In the genomic region with DNA sequence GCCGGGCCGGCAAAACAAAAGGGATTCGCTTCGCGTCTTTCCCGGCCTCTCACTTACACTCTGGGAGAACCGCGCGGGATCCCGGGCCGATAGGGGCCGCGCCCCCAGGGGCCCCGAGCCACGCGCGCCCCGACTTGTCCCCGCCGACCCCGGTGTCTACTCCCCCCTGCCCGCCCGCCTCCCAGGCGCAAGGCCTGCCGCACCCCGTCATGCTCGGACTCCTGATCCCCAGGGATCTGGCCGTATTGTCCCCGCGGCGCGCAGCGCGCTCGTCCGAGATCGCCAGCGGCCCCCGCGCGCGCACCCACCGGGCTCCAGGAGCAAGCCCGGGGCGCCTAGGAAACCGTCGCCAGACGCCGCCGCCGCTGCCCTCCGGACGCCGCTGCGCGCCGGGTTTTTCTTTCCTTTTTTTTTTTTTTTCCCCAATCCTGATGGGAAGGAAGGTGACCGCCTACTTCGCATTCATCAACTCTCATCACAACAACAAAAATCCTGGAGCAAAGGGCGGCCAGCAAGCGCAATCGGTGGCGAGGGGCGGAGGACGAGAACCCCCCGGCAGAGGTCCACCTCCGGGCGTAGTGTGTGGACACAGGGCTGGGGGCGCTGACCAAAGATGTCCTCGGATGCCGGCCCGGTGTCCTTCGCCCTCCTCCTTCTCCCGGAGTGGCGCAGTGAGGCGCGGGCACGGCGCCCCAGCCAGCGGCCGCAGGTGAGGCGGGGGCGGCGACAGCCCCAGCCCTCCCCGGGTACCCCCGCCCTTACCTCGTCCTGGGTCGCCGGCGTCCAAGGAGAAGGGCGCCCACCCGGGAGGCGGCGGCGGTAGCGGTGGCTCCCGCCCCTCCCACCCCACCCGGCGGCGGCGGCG, we compare ENCODE assay signal across 7 mouse cellular contexts. TPM values are rescaled to one million over a fixed set of nuclear protein-coding genes. Genes with fewer than 3 reads are reported as not detected.
DNase-seq lines count a peak whose midpoint lies in the region; ATAC-seq and TF ChIP-seq lines count a peak whose summit lies in the region.

No protein-coding gene starts in this region.

- peak overlapping the region; percentile 91 for H3K4me2 ChIP-seq in embryonic facial prominence, embryonic 15.5 days (replicated peaks)

- H3K9me3 ChIP-seq in ES-Bruce4 (replicated peaks; ENCODE audit: control insufficient read depth, insufficient read depth, low read length, poor library complexity, severe bottlenecking) = no peaks in the 10 kb centered on the region
- no peaks in the 10 kb centered on the region for H3K9me3 ChIP-seq in embryonic facial prominence, embryonic 15.5 days (replicated peaks)

- peaks cover 8% of the 10 kb centered on the region for H3K36me3 ChIP-seq in ES-Bruce4 (ENCODE audit: control insufficient read depth, insufficient read depth, low read length, poor library complexity, severe bottlenecking)
- H3K36me3 ChIP-seq in embryonic facial prominence, embryonic 15.5 days = no peaks in the 10 kb centered on the region

- under 1% methylated on average over 90 of the region's 102 CpGs for WGBS in embryonic facial prominence, embryonic 15.5 days

- intact Hi-C loops in heart, postnatal 10 days (cut with DNase I) = loop anchor here (2.0 to 5.0 kb wide), 6 partner anchors 35 to 515 kb away; partner anchors contain the start of gene Edrf1

- peak overlapping the region; percentile 98 for H3K9ac ChIP-seq in ES-Bruce4 (ENCODE audit: low read depth, poor library complexity, severe bottlenecking)
- peak overlapping the region; percentile 95 for H3K9ac ChIP-seq in embryonic facial prominence, embryonic 15.5 days

- no peak for TF ChIP-seq CTCF in ES-Bruce4 (IDR thresholded peaks at IDR 0.05; ENCODE audit: low read depth, low read length)
- TF ChIP-seq CTCF in layer of hippocampus, adult 2 months (conservative IDR thresholded peaks at IDR 0.05) = no peak

- no peak for ATAC-seq in embryonic facial prominence, embryonic 15.5 days (ENCODE audit: insufficient number of reproducible peaks, low FRiP score, low TSS enrichment, low read depth)

- peak overlapping the region; percentile 96 for H3K4me3 ChIP-seq in ES-Bruce4 (ENCODE audit: low read depth, low read length)
- peak overlapping the region; percentile 89 for H3K4me3 ChIP-seq in embryonic facial prominence, embryonic 15.5 days (replicated peaks)
- peak overlapping the region; percentile 85 for H3K4me3 ChIP-seq in layer of hippocampus, adult 2 months

- peak overlapping the region; percentile 92 for H3K27ac ChIP-seq in ES-Bruce4 (ENCODE audit: insufficient read depth, low read length)
- H3K27ac ChIP-seq in embryonic facial prominence, embryonic 15.5 days (replicated peaks) = peak overlapping the region; percentile 98
- peak overlapping the region; percentile 91 for H3K27ac ChIP-seq in layer of hippocampus, adult 2 months

- TF ChIP-seq POLR2A in ES-Bruce4 (IDR thresholded peaks at IDR 0.05; ENCODE audit: insufficient read depth, low read length) = no peak

- no peaks in the 10 kb centered on the region for H3K4me1 ChIP-seq in ES-Bruce4 (ENCODE audit: control insufficient read depth, insufficient read depth, low read length)
- peaks cover 31% of the 10 kb centered on the region for H3K4me1 ChIP-seq in embryonic facial prominence, embryonic 15.5 days

- H3K27me3 ChIP-seq in ES-Bruce4 (ENCODE audit: control insufficient read depth, insufficient read depth, low read length, poor library complexity, severe bottlenecking) = no peaks in the 10 kb centered on the region
- H3K27me3 ChIP-seq in embryonic facial prominence, embryonic 15.5 days = 0 out of 2 replicates have a peak, but pooled peaks cover 3% of the 10 kb centered on the region

- no peak for TF ChIP-seq EP300 in ES-Bruce4 (IDR thresholded peaks at IDR 0.05; ENCODE audit: insufficient read depth, low read depth, low read length)

- peak; percentile 47 for DNase-seq in adrenal gland, adult 8-10 months
- DNase-seq in heart, postnatal 10 days = peak; percentile 79 to 81
- DNase-seq in layer of hippocampus, adult 2 months (ENCODE audit: low spot score in 2 of 2) = peak in 1 of 2 experiments; percentile 30
- peak; percentile 58 for DNase-seq in lung, postnatal 14 days
- peak; percentile 53 for DNase-seq in right cerebral cortex, postnatal 4 days

RNA-seq across cellular contexts. Expression of gene Fgfr2, which starts 0.5 kb away (rescaled TPM):
- polyA plus RNA-seq in ES-Bruce4 (2011; ENCODE audit: insufficient read depth, insufficient read length, low read depth, missing spikeins) = 31.6 and 34.8 TPM in 2 replicates
- total RNA-seq in adrenal gland, adult 8-10 months (2022) = 100 to 1,000 TPM; 193 to 471 (median 262) TPM
- polyA plus RNA-seq in embryonic facial prominence, embryonic 15.5 days (2015; fragmentation: Nextera tagmentation; extraction: Ambion mirVana) = 131 and 137 TPM in 2 replicates
- 1 to 10 TPM; 6.2 to 6.3 TPM for total RNA-seq in heart, postnatal 10 days (2021)
- 10 to 100 TPM; 47.6 to 49.5 TPM for total RNA-seq in layer of hippocampus, adult 2 months (2021)

RNA-seq across cellular contexts. Expression of gene Ctbp2, which starts 1.5 kb away (rescaled TPM):
- 218 and 252 TPM in 2 replicates for polyA plus RNA-seq in ES-Bruce4 (2011; ENCODE audit: insufficient read depth, insufficient read length, low read depth, missing spikeins)
- 10 to 100 TPM; 60.6 to 88.6 (median 73.7) TPM for total RNA-seq in adrenal gland, adult 8-10 months (2022)
- 64.7 and 71.3 TPM in 2 replicates for polyA plus RNA-seq in embryonic facial prominence, embryonic 15.5 days (2015; fragmentation: Nextera tagmentation; extraction: Ambion mirVana)
- total RNA-seq in heart, postnatal 10 days (2021) = 10 to 100 TPM; 46.2 to 53.5 TPM
- 10 to 100 TPM; 44.1 to 47.4 TPM for total RNA-seq in layer of hippocampus, adult 2 months (2021)

Comparison
In these comparisons a context has a peak if more than half of its experiments do, and no peak if none do; other contexts are left out.
1. RNA of gene Fgfr2, which starts 0.5 kb away (total RNA-seq): 193 to 471 TPM in adrenal gland, adult 8-10 months and 47.6 to 49.5 TPM in layer of hippocampus, adult 2 months; 6.2 to 6.3 TPM in heart, postnatal 10 days; every median in the first group is over 4 times any median in the second.
2. Peak in every context shown above with its lines, with median percentiles within 50 percentile points of each other: H3K27ac ChIP-seq and H3K4me3 ChIP-seq.